Mouse (Mus musculus): ENCODE results near the gene St8sia6.
"Not testable (repeated sequence)": the region's sequence is repeated elsewhere in the genome, so short reads cannot be mapped to it uniquely, and the experiment has no call there.

Gene St8sia6

DNA sequence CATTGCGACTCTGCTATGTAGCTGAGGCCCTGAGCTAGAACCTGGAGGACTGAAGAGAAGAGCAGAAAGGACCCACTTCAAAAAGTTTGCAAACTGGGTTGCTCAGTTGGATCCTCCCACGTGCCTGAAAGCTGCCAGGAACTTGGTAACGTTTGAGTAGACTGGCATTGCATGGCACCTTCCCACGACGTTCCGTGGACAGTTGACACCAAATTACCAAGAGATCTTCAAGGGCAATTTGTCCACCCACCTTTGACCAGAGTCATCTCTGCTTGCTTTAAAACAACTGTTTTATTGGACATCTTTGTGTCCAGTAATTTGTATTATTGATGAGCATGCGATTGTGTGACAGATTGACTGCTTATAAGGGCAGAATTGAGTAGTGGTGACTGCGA lies at the start of gene St8sia6:
Gene St8sia6, minus strand, starts transcription at position 96 of the 395 bp plus-strand sequence.
- no peak for DNase-seq

DNA sequence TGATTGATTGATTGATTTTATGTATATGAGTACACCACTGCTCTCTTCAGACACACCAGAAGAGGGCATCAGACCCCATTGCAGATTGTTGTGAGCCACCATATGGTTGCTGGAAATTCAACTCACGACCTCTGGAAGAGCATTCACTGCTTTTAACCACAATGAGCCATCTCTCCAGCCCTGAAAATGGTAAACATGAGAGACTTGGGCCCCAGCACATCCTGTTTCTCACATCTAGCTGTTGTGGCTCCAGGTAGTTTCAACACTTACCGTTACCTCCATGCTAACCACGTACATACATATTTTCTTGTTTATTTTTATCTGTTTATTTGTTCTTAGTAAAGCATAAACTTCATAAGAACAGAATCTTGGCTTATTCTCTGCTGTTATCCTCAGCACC lies 42.4 kb upstream of the St8sia6 start:
- no peak for DNase-seq

DNA sequence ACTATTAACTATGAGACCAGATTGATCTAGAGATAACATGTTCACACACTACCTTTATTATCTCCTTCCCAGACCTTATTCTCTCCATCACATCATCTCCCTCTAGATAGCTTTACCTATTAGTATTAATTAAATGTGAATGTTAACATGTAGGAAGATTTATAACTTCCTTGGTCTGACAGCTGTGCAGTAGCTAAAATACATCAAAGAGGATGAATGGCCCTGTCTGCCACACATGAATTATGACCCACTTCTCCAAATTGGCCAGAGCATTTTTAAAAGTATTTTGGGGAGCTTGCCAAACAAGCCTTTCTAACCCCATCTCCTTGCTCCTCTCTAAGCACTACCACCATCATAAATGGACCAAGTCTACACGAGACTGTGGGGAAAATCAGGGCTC lies 41.1 kb upstream of the St8sia6 start:
- no peak for DNase-seq

DNA sequence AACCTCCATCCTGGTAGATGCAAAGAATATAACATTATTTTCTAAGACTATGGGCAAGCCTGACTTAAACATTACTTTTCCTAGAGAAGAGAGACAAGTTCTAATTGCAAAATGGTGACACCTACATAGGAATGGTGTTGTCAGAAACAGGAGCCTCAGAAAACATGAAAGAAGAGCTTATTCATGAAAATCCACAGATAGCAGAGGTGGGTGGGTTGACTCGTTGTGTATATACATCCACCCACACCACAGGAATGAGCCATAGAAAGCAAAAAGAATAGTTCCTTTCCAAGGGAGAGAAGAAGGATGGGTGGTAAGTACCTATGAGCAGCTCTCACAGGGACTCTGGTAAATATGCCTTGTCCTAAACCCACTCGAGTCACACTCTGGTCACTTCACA lies 22.8 kb upstream of the St8sia6 start:
- DNase-seq = no peak

DNA sequence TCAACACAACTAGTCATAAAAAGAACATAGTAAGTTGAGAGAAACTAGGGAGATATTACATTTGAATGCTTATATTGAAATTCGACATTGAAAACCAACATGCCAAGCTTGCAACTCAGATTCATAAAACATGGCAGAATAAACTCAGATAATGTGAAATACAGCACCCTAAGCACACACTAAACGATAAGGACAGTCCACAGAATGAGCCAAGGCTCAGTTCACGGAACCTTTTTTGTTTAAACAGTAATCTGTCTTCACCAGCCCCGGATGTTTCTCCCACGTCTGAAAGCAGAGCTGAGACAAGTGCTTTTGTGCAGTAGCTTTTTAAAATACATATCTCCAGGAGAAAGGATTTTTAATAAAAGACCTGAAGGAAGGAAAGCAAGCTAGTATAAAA lies 14.7 kb upstream of the St8sia6 start:
- no peak for DNase-seq

DNA sequence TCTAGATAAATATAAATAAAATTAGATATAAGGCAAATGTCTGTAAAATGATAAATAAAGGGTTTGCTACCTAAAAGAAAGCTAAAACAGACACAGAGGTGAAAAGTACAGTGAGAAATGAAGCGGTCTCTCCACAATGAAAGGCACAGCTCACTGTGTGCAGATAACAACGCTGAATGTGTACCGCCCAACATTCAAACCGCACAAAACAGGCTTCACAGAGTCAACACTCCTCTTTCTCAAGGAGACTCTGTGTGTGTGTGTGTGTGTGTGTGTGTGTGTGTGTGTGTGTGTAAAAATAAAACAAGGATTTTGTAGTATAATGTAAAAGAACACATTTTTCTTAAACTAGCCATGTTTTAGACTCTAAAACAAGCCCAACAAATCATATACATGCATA lies 14.1 kb upstream of the St8sia6 start:
- DNase-seq = no peak

DNA sequence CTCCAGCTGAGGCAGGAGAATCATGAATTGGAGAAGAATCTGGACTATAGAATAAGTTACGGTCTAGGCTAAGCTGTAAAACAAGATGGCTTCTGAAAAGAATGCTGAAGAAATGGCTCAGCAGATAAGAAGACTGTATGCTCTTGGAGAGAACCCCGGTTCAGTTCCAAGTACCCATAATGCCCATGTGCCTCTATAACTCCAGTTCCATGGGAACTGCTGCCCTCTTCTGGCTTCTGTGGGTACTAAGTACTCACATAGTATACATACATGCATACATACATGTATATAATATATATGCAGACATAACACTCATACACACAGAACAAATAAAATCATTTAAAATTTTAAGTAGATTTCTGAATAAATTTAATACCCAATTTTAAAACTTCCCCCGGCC lies 12.3 kb upstream of the St8sia6 start:
- no peak for DNase-seq

DNA sequence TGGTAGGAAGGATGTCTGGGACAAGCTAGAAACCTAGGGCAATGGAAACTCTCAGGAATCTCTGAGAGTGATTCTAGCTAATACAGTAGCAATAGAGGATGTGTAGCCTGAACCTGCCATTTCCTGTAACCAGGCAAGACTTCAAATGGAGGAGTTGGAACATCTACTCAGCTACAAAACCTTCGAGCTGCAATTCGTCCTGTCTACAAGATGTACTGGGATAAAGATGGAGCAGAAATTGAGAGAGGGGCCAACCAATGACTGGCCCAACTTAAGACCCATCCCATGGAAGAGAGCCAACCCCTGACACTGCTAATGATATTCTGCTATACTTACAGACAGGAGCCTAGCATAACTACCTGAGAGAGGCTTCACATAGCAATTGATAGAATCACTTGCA lies 6.8 kb upstream of the St8sia6 start:
- no peak for DNase-seq

DNA sequence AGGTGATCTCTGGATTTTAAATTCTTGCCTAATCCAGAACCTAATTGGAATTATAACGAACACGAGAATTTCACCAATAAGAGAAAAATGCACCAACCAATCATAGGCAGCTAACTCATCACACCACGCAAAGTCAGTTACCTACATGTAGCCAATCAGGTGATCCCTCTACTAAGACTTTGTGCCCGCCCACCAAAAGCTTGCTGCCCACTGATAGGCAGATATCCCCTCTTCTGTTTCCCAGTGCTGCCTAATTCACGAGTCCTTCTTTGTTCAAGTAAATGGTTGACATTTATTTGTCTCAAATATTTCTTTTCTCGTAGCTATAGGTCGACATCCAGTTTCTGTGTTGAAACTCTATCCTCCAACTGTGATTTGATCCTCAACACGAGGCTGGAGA lies 582 bp upstream of the St8sia6 start:
- DNase-seq = no peak

DNA sequence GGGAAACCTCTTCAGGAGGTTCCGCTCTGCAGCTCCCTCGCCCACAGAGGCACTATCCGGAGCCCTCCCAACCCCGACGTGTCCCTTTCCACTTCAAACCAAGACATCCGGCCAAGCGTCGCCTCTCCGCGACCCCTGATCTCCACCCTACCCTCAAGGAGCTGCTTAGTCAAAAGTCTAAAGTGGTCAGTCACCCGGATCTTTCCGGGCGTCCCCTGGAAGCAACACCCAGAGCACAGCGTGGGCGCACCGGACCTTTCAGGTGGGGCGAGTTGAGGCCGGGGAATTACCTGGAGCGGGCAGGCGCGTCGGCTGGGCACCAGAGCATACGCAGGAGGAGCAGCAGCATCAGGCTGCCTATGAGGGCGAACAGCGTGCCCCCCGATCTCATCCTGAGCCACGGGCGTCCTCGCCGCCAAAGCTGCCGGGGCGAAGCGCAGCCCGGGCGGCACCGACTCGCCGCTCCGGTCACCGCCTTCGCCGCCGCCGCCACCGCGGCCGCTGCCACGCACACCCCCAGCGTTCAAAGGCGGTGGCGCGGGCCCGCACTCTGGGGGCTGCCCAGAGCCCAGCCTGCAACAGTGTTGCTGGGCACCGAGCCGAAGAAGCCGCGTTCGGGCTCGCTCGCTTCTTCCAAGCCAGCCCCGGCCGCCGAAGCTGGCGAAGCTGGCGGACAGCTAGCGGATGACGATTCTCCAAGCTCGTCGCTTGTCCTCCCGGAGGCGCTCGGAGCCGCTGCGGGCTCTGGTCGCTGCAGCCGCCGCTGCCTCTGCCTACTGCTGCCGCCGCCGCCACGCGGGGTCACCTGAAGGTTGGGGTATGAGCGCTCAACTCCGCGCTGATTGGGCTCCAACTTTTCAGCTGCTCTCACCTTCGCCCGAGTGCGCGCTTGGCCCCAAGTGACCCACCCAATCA lies 553 bp downstream of the St8sia6 start:
- DNase-seq = peak; percentile 51

DNA sequence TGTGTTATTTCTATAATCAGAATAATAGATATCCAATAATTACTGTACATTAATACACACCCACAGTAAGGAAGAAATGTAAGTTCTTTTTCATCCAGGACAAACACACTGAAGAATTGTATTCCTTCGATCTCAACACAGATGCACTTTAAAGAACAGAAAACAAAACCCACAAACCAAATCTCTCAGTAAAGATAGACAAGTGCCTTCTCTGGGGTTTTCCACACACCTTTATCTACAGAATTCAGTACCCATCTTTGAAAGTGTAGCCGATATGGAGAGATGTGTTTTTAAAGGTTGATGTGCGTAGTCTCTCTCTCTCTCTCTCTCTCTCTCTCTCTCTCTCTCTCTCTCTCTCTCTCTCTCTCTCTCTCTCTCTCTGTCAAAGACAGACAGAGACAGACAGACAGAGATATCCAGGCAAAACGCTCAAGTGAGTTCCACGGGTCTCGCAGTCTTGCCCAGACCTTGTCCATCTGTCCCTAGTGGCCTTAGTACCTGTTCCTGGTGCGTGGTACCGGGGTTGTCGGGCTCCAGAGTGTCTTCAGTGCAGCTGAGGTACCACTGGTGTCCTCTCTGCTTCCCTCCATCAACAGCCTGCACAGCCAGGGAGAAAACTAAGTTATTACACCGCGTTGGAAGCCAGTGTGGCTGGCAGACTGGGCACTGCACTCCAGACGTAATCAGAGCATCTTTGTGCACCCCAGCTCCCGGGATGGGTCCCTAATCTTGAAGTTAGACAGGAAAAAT lies 1.4 kb downstream of the St8sia6 start:
- DNase-seq = peak; percentile 6

DNA sequence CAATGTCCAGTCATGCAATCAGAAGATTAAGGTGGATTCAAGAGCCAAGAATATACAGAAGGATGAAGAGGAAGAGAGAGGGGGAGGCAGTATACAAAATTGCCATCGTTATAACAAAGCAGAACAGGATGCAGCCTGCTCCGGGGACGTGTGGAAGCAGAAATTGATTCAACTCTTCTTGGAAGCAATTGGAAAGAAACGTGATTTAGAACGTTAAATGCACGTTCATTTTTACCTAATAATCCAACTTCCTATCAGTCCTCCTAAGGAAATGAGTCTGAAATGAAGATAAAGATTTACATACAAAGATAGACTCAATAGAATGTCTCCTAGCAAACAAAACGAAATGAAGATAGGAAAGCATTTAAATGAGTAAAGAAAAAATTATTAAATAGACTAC lies 2.3 kb downstream of the St8sia6 start:
- no peak for DNase-seq

DNA sequence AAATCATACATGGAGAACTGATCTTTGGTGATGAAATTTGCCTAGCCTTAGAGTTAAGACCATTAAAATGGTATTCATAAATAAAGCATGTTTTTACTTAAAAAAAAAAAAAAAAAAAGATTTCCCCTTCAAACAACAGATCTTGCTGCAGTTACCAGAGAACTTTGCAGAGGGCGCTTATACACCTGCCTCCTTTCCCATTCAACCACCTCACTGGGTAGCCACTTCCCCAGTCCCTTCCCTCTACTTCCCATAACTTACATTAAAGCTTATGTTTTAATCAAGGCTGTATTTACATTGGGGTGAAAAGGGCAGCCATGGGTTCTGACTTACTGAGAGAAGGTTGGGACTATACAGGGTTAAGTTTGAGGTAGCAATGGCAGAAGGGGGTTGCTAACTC lies 4.5 kb downstream of the St8sia6 start:
- DNase-seq = no peak

DNA sequence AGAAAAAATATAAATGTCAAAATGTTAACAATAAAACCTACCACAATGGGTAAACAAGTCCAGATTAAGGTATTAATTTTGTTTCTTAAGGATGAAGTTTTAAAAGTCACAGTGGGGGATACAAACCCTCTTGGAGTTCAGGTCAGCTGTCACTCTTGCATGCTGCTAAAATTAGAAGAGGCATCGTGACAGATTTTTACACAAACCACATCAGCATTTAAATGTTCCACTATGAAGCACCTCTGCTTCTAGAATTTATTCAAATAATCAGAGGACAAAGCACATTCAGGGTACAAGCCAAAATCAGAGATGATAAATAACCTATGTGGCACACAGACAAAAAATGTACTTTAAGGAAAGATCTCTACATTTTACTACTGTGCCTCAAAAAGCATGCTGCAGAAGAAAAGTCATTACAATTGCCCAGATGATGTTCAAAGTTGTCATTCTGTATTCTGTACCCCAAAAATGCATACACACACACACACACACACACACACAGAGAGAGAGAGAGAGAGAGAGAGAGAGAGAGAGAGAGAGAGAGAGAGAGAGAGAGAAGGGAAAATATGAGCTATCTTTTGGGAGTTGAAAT lies 7.2 kb downstream of the St8sia6 start:
- no peak for DNase-seq

DNA sequence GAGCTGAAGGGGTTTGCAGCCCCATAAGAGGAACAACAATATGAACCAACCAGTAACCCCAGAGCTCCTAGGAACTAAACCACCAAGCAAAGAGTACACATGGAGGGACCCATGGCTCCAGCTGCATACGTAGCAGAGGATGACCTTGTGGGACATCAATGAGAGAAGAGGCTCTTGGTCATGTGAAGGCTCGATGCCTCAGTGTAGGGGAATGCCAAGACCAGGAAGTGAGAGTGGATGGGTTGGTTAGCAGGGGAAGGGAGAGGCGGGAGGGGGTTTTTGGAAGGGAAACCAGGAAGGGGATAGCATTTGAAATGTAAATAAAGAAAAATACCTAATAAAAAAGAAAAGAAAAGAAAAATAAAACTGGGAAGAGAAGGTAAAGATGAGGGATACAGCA lies 7.9 kb downstream of the St8sia6 start:
- not testable (repeated sequence) for DNase-seq

DNA sequence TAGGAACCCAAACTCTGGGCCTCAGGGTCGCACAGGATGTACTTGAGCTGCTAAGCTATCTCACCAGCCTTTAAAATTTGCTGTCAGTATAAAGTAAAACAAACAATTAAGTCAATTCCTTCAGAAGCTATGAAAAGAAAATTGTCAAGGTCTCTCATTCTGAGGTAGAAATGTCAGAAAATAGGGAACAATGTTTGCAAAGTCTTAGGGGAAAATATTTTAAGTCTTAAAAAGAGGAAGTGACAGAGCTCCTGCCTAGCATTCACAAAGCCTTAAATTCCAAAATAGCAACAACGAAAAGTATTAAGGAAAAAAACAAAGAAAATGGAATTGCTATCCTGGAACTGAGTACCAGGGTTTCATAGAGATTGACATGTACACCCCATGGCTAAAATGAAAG lies 8.6 kb downstream of the St8sia6 start:
- no peak for DNase-seq

DNA sequence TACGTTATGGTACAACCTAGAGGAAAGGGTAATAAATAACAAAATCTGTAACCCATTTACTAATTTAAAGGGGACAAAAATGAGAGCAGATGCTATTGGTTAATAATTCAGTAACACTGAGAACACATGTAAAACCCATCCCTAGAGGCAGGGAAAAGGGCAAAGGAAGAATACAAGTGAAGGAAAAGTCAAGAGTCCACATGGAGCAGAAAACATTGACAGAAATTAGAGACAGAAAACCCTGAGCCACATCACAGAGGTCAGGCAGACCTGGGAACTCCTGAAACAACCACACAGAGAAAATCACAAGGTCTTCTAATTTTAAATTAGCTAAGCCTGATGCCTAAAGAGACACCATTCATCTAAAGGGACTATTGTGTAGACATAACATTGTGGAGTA lies 9.4 kb downstream of the St8sia6 start:
- no peak for DNase-seq

DNA sequence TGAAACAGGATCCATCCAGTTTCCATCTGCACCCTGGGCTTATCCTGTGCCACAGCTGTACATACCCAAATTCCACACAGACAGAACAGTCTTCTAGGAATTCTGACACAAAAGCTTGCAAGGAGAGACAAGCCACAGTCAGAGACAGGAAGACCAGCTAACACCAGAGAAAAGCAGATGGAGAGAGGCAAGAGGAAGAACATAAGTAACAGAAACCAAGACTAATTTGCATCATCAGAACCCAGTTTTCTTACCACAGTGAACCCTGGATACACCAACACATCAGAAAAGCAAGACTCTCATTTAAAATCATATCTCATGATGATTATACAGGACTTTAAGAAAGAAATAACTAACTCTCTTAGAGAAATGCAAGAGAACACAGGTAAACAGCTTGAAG lies 16.8 kb downstream of the St8sia6 start:
- no peak for DNase-seq

DNA sequence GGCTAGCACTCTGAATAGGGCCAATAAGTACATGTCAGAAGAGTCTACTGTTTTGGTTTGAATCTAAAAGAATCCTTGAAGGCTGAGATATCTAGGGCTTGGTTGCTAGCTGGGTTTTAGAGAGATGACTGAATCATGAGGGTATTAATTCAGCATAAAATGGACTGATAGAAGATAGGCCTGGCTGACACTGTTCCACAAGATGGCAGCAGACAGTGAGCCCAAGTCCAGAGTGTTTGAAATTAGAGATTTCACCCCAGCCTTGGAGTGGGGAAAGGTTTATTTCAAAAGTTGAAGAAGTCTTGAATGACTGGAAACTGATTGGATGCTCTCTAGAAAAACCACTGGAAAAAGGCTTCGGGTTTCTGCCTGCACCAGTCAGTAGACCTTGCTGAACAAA lies 17.4 kb downstream of the St8sia6 start:
- no peak for DNase-seq

DNA sequence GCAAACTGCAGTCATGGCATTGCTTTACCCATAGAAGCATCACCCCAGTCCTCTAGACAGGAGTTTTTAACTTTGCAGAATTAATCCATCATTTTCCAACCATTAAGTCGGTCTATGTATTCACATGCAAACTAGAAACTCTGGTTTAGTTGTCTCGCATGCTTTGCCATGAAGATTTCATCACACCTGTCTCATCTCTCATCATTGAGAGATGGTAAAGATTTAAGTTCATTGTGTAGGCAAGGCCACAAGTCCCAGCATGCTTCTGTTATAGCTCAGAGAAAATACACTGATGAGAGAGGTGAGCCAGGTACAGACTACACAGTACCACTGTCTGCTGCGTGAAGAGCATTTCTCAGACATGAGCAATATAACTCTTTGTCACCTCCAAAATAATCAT lies 18.8 kb downstream of the St8sia6 start:
- no peak for DNase-seq

DNA sequence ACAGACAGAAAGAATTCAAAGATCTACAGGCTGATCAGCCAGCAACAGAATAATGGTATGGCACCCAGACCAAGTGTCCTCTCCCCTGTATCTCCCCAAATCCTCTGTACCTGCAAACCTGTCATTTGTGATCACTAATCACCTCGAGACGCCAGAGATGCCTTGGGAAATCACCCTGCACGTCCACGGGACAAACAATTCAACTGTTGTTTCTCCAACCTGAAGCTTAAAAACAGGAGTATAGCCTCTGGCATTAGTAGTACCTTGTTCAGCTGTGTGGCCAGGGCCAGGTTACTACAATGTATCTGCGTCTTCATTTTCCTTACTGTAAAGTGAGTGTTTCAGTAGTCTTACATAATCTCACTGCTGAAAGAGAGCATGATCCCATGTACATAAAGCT lies 25.3 kb downstream of the St8sia6 start:
- no peak for DNase-seq

DNA sequence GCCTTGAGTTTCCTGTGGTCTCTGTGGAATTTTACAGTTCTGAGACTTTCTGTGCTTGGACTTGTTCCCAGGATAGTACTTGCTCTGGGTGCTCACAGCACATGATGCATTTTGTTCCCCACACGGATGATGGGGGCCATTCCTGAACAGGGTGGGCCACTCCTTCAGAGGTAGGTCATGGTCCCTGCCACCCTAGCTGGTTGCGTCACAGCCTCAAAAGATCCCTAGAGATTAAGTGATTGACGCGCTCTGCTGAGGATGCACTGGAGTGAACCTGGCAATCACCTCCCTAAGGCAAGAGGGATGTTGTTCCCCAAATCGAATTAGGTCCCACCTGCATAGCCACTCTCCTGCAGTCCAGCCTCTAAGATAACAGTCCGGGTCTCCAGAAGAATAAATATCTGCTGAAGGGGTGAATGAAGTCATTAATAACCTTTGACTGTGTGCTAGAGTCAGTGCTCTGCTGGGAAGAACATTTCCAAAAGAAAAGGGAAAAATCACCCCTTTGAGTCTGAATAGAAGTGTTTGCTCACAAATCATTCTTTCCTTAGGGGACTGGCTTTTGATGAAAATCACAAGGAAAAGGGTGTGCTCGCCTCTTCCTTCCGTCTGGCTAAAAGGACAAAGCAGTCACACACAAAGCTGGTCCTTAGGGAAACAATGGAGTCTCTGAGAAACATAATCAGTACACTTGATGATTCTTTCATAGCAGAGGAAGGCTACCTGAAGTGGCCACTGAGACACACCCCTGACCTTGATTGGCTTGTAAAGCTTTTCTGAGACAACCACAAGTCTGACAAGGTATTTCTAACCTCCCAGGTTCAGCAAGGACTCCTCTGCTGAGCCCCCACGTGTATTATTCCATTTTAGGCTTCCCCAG lies 26.1 kb downstream of the St8sia6 start:
- no peak for DNase-seq

DNA sequence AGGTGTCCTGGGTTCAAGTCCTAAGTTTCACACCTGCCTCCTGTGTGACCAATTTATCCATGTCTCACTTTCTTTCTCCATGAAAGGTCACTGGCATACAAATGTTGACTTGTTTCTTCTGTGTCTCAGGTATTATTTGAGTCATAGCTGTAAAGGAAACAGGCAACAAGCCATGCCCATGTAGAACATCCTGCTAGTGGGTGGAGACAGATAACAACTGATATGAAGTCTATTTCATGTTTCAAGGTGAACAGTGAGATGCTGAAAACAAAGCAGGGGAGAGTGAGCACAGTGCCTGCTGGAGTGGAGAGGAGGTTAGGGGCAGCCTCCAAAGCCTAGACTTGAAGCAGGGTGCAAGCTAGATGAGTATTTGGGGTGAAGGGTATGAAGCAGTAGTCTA lies 33.5 kb downstream of the St8sia6 start:
- DNase-seq = no peak
